Mouse (Mus musculus) heart, embryonic 14.5 days (tissue): ENCODE measurements around the gene Lins1. TPM values are rescaled to one million over a fixed set of nuclear protein-coding genes. Genes with fewer than 3 reads are reported as not detected.

Source experiments
- ATAC-seq: fragments of 200-750 bp; cut with Nextera tagmentation; 2 replicates; pipeline ENCODE4 v1.8.0; 2017; ENCODE audit warnings: low read depth, moderate TSS enrichment; ENCODE audit not compliant: insufficient number of reproducible peaks, insufficient read depth, low FRiP score
- H3K27ac ChIP-seq, 2 experiments: fragments of 200-500 bp in 1 of 2; fragments of 300-500 bp in 1 of 2; sonication (generic) in 1 of 2; replicated peaks in 1 of 2; 2 replicates each; pipeline ENCODE4 v1.5.1; 2012 to 2014; ENCODE audit warnings: low read depth in 2 of 2, low read length in 2 of 2, control low read depth in 1 of 2, mild to moderate bottlenecking in 1 of 2, mixed read lengths in 1 of 2; ENCODE audit not compliant: control insufficient read depth in 1 of 2, insufficient read depth in 1 of 2
- H3K27me3 ChIP-seq: fragments of 300-500 bp; sonication (generic); 2 replicates; pipeline ENCODE4 v1.6.1; 2014; ENCODE audit warnings: mild to moderate bottlenecking, low read length, control low read depth; ENCODE audit not compliant: control insufficient read depth, insufficient read depth
- H3K36me3 ChIP-seq: fragments of 300-500 bp; sonication (generic); 2 replicates; pipeline ENCODE4 v1.6.1; 2014; ENCODE audit warnings: mild to moderate bottlenecking, control low read depth, low read length, mixed read lengths; ENCODE audit not compliant: control insufficient read depth, insufficient read depth
- H3K4me1 ChIP-seq, 2 experiments: fragments of 200-500 bp in 1 of 2; fragments of 300-500 bp in 1 of 2; sonication (generic) in 1 of 2; 2 replicates each; pipeline ENCODE4 v1.6.1; 2012 to 2014; ENCODE audit warnings: low read length in 2 of 2, control low read depth in 1 of 2, mixed read lengths in 1 of 2; ENCODE audit not compliant: control insufficient read depth in 2 of 2, insufficient read depth in 2 of 2
- H3K4me2 ChIP-seq: fragments of 300-500 bp; sonication (generic); 2 replicates; pipeline ENCODE4 v1.6.1; 2014; ENCODE audit warnings: mild to moderate bottlenecking, low read length
- H3K4me3 ChIP-seq, 2 experiments: fragments of 200-500 bp in 1 of 2; fragments of 300-500 bp in 1 of 2; sonication (generic) in 1 of 2; 2 replicates each; pipeline ENCODE4 v1.5.1; 2012 to 2014; ENCODE audit warnings: low read length in 2 of 2, mild to moderate bottlenecking in 2 of 2, control low read depth in 1 of 2, low read depth in 1 of 2, moderate library complexity in 1 of 2; ENCODE audit not compliant: control insufficient read depth in 1 of 2, insufficient read depth in 1 of 2
- H3K9ac ChIP-seq: fragments of 300-500 bp; sonication (generic); 2 replicates; pipeline ENCODE4 v1.6.1; 2014; ENCODE audit warnings: mild to moderate bottlenecking, low read length
- H3K9me3 ChIP-seq: fragments of 300-500 bp; sonication (generic); 2 replicates; pipeline ENCODE4 v1.6.1; 2016; ENCODE audit warnings: low read length, control low read depth; ENCODE audit not compliant: control insufficient read depth
- WGBS: fragments of 180-500 bp; shearing (Covaris S2); extraction: QIAGEN DNeasy Blood & Tissue Kit; methylation state at CpG from one replicate; pipeline ENCODE4 v1.1.7; 2014; 5-methylcytosine and 5-hydroxymethylcytosine counted together
- polyA plus RNA-seq: library from polyadenylated mRNA; unstranded; fragments of >200 nt; fragmentation: Nextera tagmentation; extraction: Ambion mirVana; gene quantifications from 2 replicates; pipeline ENCODE4 v1.2.1, GENCODE M21; 2014

Lins1 gene
- polyA plus RNA-seq, 1 experiment from 2014 or later = 11.6 TPM

DNA sequence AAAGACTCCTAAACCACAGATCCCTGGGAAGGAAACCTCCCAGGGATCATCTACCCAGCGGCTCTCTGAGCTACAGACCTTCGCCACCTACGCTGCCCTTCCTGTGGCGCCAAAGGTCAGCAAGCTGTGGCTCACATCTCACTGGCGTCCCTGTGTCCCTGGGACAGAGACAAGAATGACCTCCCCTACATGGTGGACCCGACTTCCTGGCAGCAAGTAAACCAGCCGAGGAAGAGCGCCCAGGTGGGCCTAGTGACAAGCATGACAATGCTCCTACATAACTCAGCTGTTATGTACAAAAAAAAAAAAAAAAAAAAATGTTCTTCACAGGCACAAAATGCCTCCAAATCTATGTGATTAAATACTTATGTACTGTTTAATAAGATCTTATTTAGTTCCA is 28.7 kb upstream of the Lins1 start:
- Histone ChIP-seq H3K9ac (no peak overlapping the region), H3K36me3 (peaks cover 41% of the 10 kb centered on the region), H3K27ac (no peak overlapping the region), H3K4me1 (no peaks in the 10 kb centered on the region), H3K4me2 (no peak overlapping the region), H3K4me3 (no peak overlapping the region), H3K27me3 (no peaks in the 10 kb centered on the region), H3K9me3 (no peaks in the 10 kb centered on the region)
- WGBS = 79% methylated on average over 8 of the region's 8 CpGs
- ATAC-seq = no peak

GRCm38 (mm10) chr7:66661572-66661971 is 28.1 kb upstream of the Lins1 start:
- ATAC-seq = no peak
- Histone ChIP-seq H3K36me3 (peaks cover 39% of the 10 kb centered on the region), H3K9ac (no peak overlapping the region), H3K9me3 (no peaks in the 10 kb centered on the region), H3K27ac (no peak overlapping the region), H3K4me3 (peak overlapping the region; percentile 28 to 34; a peak in 3 of 4 replicates), H3K4me2 (peak overlapping the region; percentile 58), H3K4me1 (no peaks in the 10 kb centered on the region), H3K27me3 (no peaks in the 10 kb centered on the region)
- 14% methylated on average over 8 of the region's 8 CpGs for WGBS

GRCm38 (mm10) chr7:66663548-66663947 is 26.1 kb upstream of the Lins1 start:
- H3K4me2 ChIP-seq = no peak overlapping the region
- peaks cover 5% of the 10 kb centered on the region; the same call in 1 of the 2 replicates for H3K9me3 ChIP-seq
- no peak for ATAC-seq
- H3K27ac ChIP-seq = no peak overlapping the region
- whole genome bisulfite sequencing = 85% methylated on average over 3 of the region's 3 CpGs
- no peaks in the 10 kb centered on the region for H3K4me1 ChIP-seq
- H3K4me3 ChIP-seq = no peak overlapping the region
- H3K27me3 ChIP-seq = no peaks in the 10 kb centered on the region
- no peak overlapping the region for H3K9ac ChIP-seq
- peaks cover 23% of the 10 kb centered on the region for H3K36me3 ChIP-seq

GRCm38 (mm10) chr7:66667064-66667463 is 22.6 kb upstream of the Lins1 start:
- no peak overlapping the region for H3K4me3 ChIP-seq
- H3K9ac ChIP-seq = no peak overlapping the region
- peaks cover 7% of the 10 kb centered on the region; the same call in 1 of the 2 replicates for H3K9me3 ChIP-seq
- H3K4me1 ChIP-seq = no peaks in the 10 kb centered on the region
- H3K27me3 ChIP-seq = no peaks in the 10 kb centered on the region
- ATAC-seq = no peak
- no peak overlapping the region for H3K4me2 ChIP-seq
- H3K27ac ChIP-seq = no peak overlapping the region
- peaks cover 28% of the 10 kb centered on the region for H3K36me3 ChIP-seq

GRCm38 (mm10) chr7:66675800-66676199 is 13.9 kb upstream of the Lins1 start:
- Histone ChIP-seq H3K4me2 (no peak overlapping the region), H3K9me3 (no peaks in the 10 kb centered on the region), H3K9ac (no peak overlapping the region), H3K27ac (no peak overlapping the region), H3K4me3 (no peak overlapping the region), H3K4me1 (no peaks in the 10 kb centered on the region), H3K36me3 (peaks cover 97% of the 10 kb centered on the region), H3K27me3 (no peaks in the 10 kb centered on the region)
- 84% methylated on average over 2 of the region's 2 CpGs for WGBS
- no peak for ATAC-seq

- H3K36me3 ChIP-seq = peaks cover 82% of the 10 kb centered on the region
- ATAC-seq = no peak
- no peak overlapping the region for H3K4me3 ChIP-seq
- no peak overlapping the region for H3K4me2 ChIP-seq
- H3K4me1 ChIP-seq = no peaks in the 10 kb centered on the region
- H3K9ac ChIP-seq = no peak overlapping the region
- WGBS = 92% methylated on average over 5 of the region's 5 CpGs
- no peaks in the 10 kb centered on the region for H3K27me3 ChIP-seq
- H3K27ac ChIP-seq = no peak overlapping the region
- H3K9me3 ChIP-seq = no peaks in the 10 kb centered on the region
These were observed 7.4 kb upstream of the Lins1 start for GRCm38 (mm10) chr7:66682119-66682863.

DNA sequence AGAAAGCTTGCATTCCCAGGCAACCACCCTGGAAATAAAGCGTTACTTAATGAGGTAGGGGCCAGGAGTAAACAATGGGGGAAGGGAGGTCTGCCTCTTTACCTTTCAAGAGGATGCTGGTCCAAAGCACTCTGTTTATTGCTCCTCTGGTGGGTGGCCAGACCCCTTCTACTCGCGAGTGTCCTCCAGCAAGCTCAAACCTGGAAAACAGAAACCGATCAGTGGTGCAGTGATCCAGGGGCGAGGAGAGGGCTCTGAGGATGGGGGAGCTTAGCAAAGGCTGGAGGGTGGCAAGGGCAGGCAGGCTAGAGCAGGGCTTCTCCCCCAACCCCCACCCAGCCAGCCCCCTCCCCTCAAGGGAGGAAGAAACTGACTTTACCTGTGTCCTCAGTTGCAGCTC is 968 bp upstream of the Lins1 start:
- ATAC-seq = no peak
- WGBS = 0% methylated on average over 5 of the region's 5 CpGs
- H3K27ac ChIP-seq = peak overlapping the region in 1 of 2 experiments; percentile 49; a peak in 2 of 4 replicates

GRCm38 (mm10) chr7:66689294-66689619 is 432 bp upstream of the Lins1 start, which contains the start of gene Asb7:
TSS of gene Asb7 (minus strand) at chr7:66689596.
- peak within 1 kb of the TSS; percentile 68 to 82 for H3K4me3 ChIP-seq
- peak within 1 kb of the TSS; percentile 87 for H3K4me2 ChIP-seq
- no peak; the same call in 1 of the 2 replicates for ATAC-seq
- peaks cover 4 to 12% of the 10 kb centered on the region in 2 experiments; a peak in 3 of 4 replicates for H3K4me1 ChIP-seq
- 0% methylated on average over 10 of the region's 18 CpGs for WGBS
- H3K36me3 ChIP-seq = peaks cover 15% of the 10 kb centered on the region
- peak within 1 kb of the TSS; percentile 85 for H3K9ac ChIP-seq
- peak within 1 kb of the TSS; percentile 85 to 86 for H3K27ac ChIP-seq
- H3K27me3 ChIP-seq = no peaks in the 10 kb centered on the region
- no peaks in the 10 kb centered on the region for H3K9me3 ChIP-seq

More for the DNA sequence above, 968 bp upstream of the Lins1 start:
- no peaks in the 10 kb centered on the region for H3K27me3 ChIP-seq
- peak overlapping the region; percentile 68 to 69 for H3K4me3 ChIP-seq
- peaks cover 18% of the 10 kb centered on the region for H3K36me3 ChIP-seq
- peaks cover 4 to 12% of the 10 kb centered on the region in 2 experiments; a peak in 3 of 4 replicates for H3K4me1 ChIP-seq
- H3K9ac ChIP-seq = peak overlapping the region; percentile 82
- H3K9me3 ChIP-seq = no peaks in the 10 kb centered on the region
- peak overlapping the region; percentile 87 for H3K4me2 ChIP-seq
